Mouse (Mus musculus) hindbrain, embryonic 11.5 days (tissue): Measurements from ENCODE around the gene Hrct1. TPM values are rescaled to one million over a fixed set of nuclear protein-coding genes. Genes with fewer than 3 reads are reported as not detected.
A peak's percentile ranks its signal among the peaks of the same experiment; 100 is the strongest.

ENCODE experiments used
- ATAC-seq: fragments of 200-750 bp; cut with Nextera tagmentation; 2 replicates; pipeline ENCODE4 v1.8.0; 2017; ENCODE audit warnings: mild to moderate bottlenecking, moderate TSS enrichment, moderate library complexity; ENCODE audit not compliant: low FRiP score
- DNase-seq: peaks from one replicate; pipeline ENCODE4 v3.0.0-alpha.2; 2015; ENCODE audit warnings: low spot score
- H3K27ac ChIP-seq: fragments of 300-500 bp; sonication (generic); 2 replicates; pipeline ENCODE4 v1.5.1; 2014; ENCODE audit warnings: mild to moderate bottlenecking, low read depth, low read length
- H3K27me3 ChIP-seq: fragments of 300-500 bp; sonication (generic); 2 replicates; pipeline ENCODE4 v1.6.1; 2014; ENCODE audit warnings: mild to moderate bottlenecking, low read length, moderate library complexity, mixed read lengths; ENCODE audit not compliant: control insufficient read depth, insufficient read depth
- H3K36me3 ChIP-seq: fragments of 300-500 bp; sonication (generic); 2 replicates; pipeline ENCODE4 v1.6.1; 2014; ENCODE audit warnings: mild to moderate bottlenecking, low read length, moderate library complexity, mixed read lengths; ENCODE audit not compliant: control insufficient read depth, insufficient read depth
- H3K4me1 ChIP-seq: fragments of 300-500 bp; sonication (generic); replicated peaks from 2 replicates; pipeline ENCODE4 v1.6.1; 2014; ENCODE audit warnings: low read length, mixed read lengths; ENCODE audit not compliant: control insufficient read depth, insufficient read depth
- H3K4me2 ChIP-seq: fragments of 300-500 bp; sonication (generic); replicated peaks from 2 replicates; pipeline ENCODE4 v1.6.1; 2014; ENCODE audit warnings: mild to moderate bottlenecking, low read depth, low read length
- H3K4me3 ChIP-seq: fragments of 300-500 bp; sonication (generic); 2 replicates; pipeline ENCODE4 v1.5.1; 2014; ENCODE audit warnings: low read depth, low read length
- H3K9ac ChIP-seq: fragments of 300-500 bp; sonication (generic); 2 replicates; pipeline ENCODE4 v1.6.1; 2014; ENCODE audit warnings: low read depth, low read length
- H3K9me3 ChIP-seq: fragments of 300-500 bp; sonication (generic); 2 replicates; pipeline ENCODE4 v1.6.1; 2016; ENCODE audit warnings: low read length; ENCODE audit not compliant: control insufficient read depth
- whole genome bisulfite sequencing: fragments of 180-500 bp; shearing (Covaris S2); extraction: QIAGEN DNeasy Blood & Tissue Kit; methylation state at CpG from one replicate; pipeline ENCODE4 v1.1.7; 2014; 5-methylcytosine and 5-hydroxymethylcytosine counted together
- polyA plus RNA-seq: library from polyadenylated mRNA; unstranded; fragments of >200 nt; fragmentation: Nextera tagmentation; extraction: Ambion mirVana; gene quantifications from 2 replicates; pipeline ENCODE4 v1.2.1, GENCODE M21; 2014

Gene Hrct1
- polyA plus RNA-seq, 1 experiment from 2014 or later, result 0.19 TPM

- no peak overlapping the region for H3K4me3 ChIP-seq
- H3K4me1 ChIP-seq, result no peaks in the 10 kb centered on the region
- no peaks in the 10 kb centered on the region for H3K27me3 ChIP-seq
- H3K9ac ChIP-seq, result no peak overlapping the region
- no peaks in the 10 kb centered on the region for H3K9me3 ChIP-seq
- peak; percentile 67 for DNase-seq
- ATAC-seq, result no peak
- 37% methylated on average over 1 of the region's 1 CpGs for WGBS
- H3K27ac ChIP-seq, result no peak overlapping the region
- H3K36me3 ChIP-seq, result no peaks in the 10 kb centered on the region
- H3K4me2 ChIP-seq, result no peak overlapping the region
Measured at GRCm38 (mm10) chr4:43724764-43725163, 2.2 kb upstream of the Hrct1 start.

- Histone ChIP-seq H3K4me2 (no peak overlapping the region), H3K27me3 (no peaks in the 10 kb centered on the region), H3K36me3 (no peaks in the 10 kb centered on the region), H3K9ac (no peak overlapping the region), H3K4me1 (no peaks in the 10 kb centered on the region), H3K9me3 (no peaks in the 10 kb centered on the region), H3K4me3 (no peak overlapping the region), H3K27ac (no peak overlapping the region)
- ATAC-seq (no peak), DNase-seq (no peak)
- 79% methylated on average over 12 of the region's 12 CpGs for WGBS
Measured at GRCm38 (mm10) chr4:43726228-43726993, 577 bp upstream of the Hrct1 start.

GRCm38 (mm10) chr4:43727718-43728575, 959 bp downstream of the Hrct1 start:
- Histone ChIP-seq H3K4me3 (no peak overlapping the region), H3K9me3 (no peaks in the 10 kb centered on the region), H3K9ac (no peak overlapping the region), H3K27me3 (no peaks in the 10 kb centered on the region), H3K36me3 (no peaks in the 10 kb centered on the region), H3K4me1 (no peaks in the 10 kb centered on the region), H3K27ac (no peak overlapping the region), H3K4me2 (no peak overlapping the region)
- no peak for DNase-seq
- no peak for ATAC-seq
- 77% methylated on average over 7 of the region's 7 CpGs for WGBS

- WGBS, result 61% methylated on average over 5 of the region's 5 CpGs
- no peaks in the 10 kb centered on the region for H3K9me3 ChIP-seq
- no peaks in the 10 kb centered on the region for H3K27me3 ChIP-seq
- ATAC-seq (no peak), DNase-seq (no peak)
- no peak overlapping the region for H3K4me3 ChIP-seq
- no peak overlapping the region for H3K4me2 ChIP-seq
- H3K9ac ChIP-seq, result no peak overlapping the region
- no peaks in the 10 kb centered on the region for H3K36me3 ChIP-seq
- H3K27ac ChIP-seq, result no peak overlapping the region
- H3K4me1 ChIP-seq, result no peaks in the 10 kb centered on the region
Measured at GRCm38 (mm10) chr4:43728576-43728954, 1.6 kb downstream of the Hrct1 start.

GRCm38 (mm10) chr4:43729126-43729525, 2.1 kb downstream of the Hrct1 start:
- DNase-seq (no peak), ATAC-seq (no peak)
- Histone ChIP-seq H3K9me3 (no peaks in the 10 kb centered on the region), H3K9ac (no peak overlapping the region), H3K27ac (no peak overlapping the region), H3K27me3 (no peaks in the 10 kb centered on the region), H3K4me3 (no peak overlapping the region), H3K4me2 (no peak overlapping the region), H3K36me3 (no peaks in the 10 kb centered on the region), H3K4me1 (no peaks in the 10 kb centered on the region)
- WGBS, result 89% methylated on average over 3 of the region's 3 CpGs

- Histone ChIP-seq H3K4me2 (no peak within 1 kb of the TSS), H3K9me3 (no peaks in the 10 kb centered on the region), H3K27ac (no peak within 1 kb of the TSS), H3K27me3 (no peaks in the 10 kb centered on the region), H3K36me3 (no peaks in the 10 kb centered on the region), H3K4me1 (no peaks in the 10 kb centered on the region), H3K9ac (no peak within 1 kb of the TSS), H3K4me3 (no peak within 1 kb of the TSS)
- ATAC-seq (no peak), DNase-seq (no peak)
- 67% methylated on average over 14 of the region's 14 CpGs for WGBS
Measured at GRCm38 (mm10) chr4:43729794-43730550, 3.0 kb downstream of the Hrct1 start, which contains the start of gene Spaar. Gene Spaar (plus strand): TSS chr4:43730034.

- Histone ChIP-seq H3K4me2 (no peak overlapping the region), H3K9me3 (no peaks in the 10 kb centered on the region), H3K9ac (no peak overlapping the region), H3K4me3 (no peak overlapping the region), H3K36me3 (no peaks in the 10 kb centered on the region), H3K4me1 (no peaks in the 10 kb centered on the region), H3K27ac (no peak overlapping the region), H3K27me3 (no peaks in the 10 kb centered on the region)
- no peak for ATAC-seq
- DNase-seq, result no peak
- 64% methylated on average over 21 of the region's 21 CpGs for WGBS
Measured at GRCm38 (mm10) chr4:43730750-43731297, 3.8 kb downstream of the Hrct1 start.

- Histone ChIP-seq H3K9ac (no peak overlapping the region), H3K4me3 (no peak overlapping the region), H3K4me2 (no peak overlapping the region), H3K4me1 (no peaks in the 10 kb centered on the region), H3K27ac (no peak overlapping the region), H3K27me3 (no peaks in the 10 kb centered on the region), H3K36me3 (no peaks in the 10 kb centered on the region), H3K9me3 (no peaks in the 10 kb centered on the region)
- WGBS, result 35% methylated on average over 1 of the region's 1 CpGs
- DNase-seq (no peak), ATAC-seq (no peak)
Measured at GRCm38 (mm10) chr4:43732171-43732570, 5.2 kb downstream of the Hrct1 start.
